Mouse (Mus musculus) hindbrain, postnatal 0 days (tissue): ENCODE data around the gene Gtpbp1. TPM values are rescaled to one million over a fixed set of nuclear protein-coding genes. Genes with fewer than 3 reads are reported as not detected.

Experiments used
- ATAC-seq: fragments of 200-750 bp; cut with Nextera tagmentation; 2 replicates; pipeline ENCODE4 v1.8.0; 2017; ENCODE audit warnings: mild to moderate bottlenecking, moderate TSS enrichment, moderate library complexity
- DNase-seq: peaks from one replicate; pipeline ENCODE4 v3.0.0-alpha.2; 2015; ENCODE audit warnings: low spot score
- H3K27ac ChIP-seq: fragments of 300-500 bp; sonication (generic); 2 replicates; pipeline ENCODE4 v1.5.1; 2014; ENCODE audit warnings: mild to moderate bottlenecking
- H3K27me3 ChIP-seq: fragments of 300-500 bp; sonication (generic); 2 replicates; pipeline ENCODE4 v1.6.1; 2014; ENCODE audit warnings: low read length, mixed read lengths; ENCODE audit not compliant: insufficient read depth
- H3K36me3 ChIP-seq: fragments of 300-500 bp; sonication (generic); 2 replicates; pipeline ENCODE4 v1.6.1; 2014; ENCODE audit warnings: low read length, mixed read lengths; ENCODE audit not compliant: insufficient read depth
- H3K4me1 ChIP-seq: fragments of 300-500 bp; sonication (generic); 2 replicates; pipeline ENCODE4 v1.6.1; 2014; ENCODE audit warnings: antibody characterized with exemption, low read length, mixed read lengths; ENCODE audit not compliant: insufficient read depth
- H3K4me2 ChIP-seq: fragments of 300-500 bp; sonication (generic); 2 replicates; pipeline ENCODE4 v1.6.1; 2014; ENCODE audit warnings: low read depth, mild to moderate bottlenecking, low read length, moderate library complexity, mixed read lengths
- H3K4me3 ChIP-seq: fragments of 300-500 bp; sonication (generic); 2 replicates; pipeline ENCODE4 v1.5.1; 2014; ENCODE audit warnings: low read length
- H3K9ac ChIP-seq: fragments of 300-500 bp; sonication (generic); replicated peaks from 2 replicates; pipeline ENCODE4 v1.6.1; 2014; ENCODE audit warnings: mild to moderate bottlenecking, low read length, moderate library complexity, mixed read lengths
- H3K9me3 ChIP-seq: fragments of 300-500 bp; sonication (generic); 2 replicates; pipeline ENCODE4 v1.6.1; 2016; ENCODE audit warnings: low read length, mixed read lengths
- CTCF ChIP-seq: IDR thresholded peaks from 2 replicates; pipeline ENCODE4 v1.5.1; 2016; ENCODE audit warnings: antibody characterized with exemption, control low read depth, low read depth
- WGBS: fragments of 180-500 bp; shearing (Covaris S2); extraction: QIAGEN DNeasy Blood & Tissue Kit; methylation state at CpG from one replicate; pipeline ENCODE4 v1.1.7; 2014; 5-methylcytosine and 5-hydroxymethylcytosine counted together
- polyA plus RNA-seq: library from polyadenylated mRNA; unstranded; fragments of >200 nt; fragmentation: Nextera tagmentation; extraction: Ambion mirVana; gene quantifications from 2 replicates; pipeline ENCODE4 v1.2.1, GENCODE M21; 2015
- total RNA-seq: library from RNA; depleted of rRNA; stranded (reverse); fragments of >200 nt; gene quantifications from 2 replicates; pipeline ENCODE4 v1.2.3, GENCODE M21; 2014; rRNA removed

Gene Gtpbp1
- total RNA-seq (88.2 and 91.7 TPM in 2 replicates), polyA plus RNA-seq (36.7 and 38.3 TPM in 2 replicates)

DNA sequence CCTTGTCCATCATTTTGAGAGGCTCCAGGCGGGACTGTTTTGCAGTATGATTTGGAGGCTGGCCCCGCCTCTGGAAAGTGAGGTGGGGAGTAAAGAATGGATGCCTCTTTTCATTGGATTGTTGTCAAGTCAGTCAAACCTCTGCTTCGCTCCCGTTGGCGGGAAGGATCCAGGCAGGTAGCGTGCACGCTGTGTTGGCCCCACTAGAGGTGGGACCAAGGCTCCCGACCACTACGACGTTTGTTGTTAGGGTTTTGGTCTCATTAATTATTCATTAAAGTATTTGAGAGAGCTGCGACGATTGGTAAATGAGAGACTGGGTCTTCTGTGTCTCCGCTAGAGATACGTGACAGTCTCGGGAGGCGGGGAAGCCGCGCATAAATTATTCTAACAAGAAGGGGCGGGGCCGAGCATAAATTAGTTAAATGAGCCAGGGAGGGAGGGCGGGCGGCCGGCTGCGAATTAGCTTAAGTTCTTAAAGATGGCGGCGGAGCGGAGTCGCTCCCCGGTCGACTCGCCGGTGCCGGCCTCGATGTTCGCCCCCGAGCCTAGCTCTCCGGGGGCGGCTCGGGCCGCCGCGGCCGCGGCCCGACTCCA, at the start of gene Gtpbp1:
Gene Gtpbp1, plus strand, starts transcription at position 420 of the 597 bp plus-strand sequence.
- no peaks in the 10 kb centered on the region for H3K36me3 ChIP-seq
- DNase-seq (peak; percentile 100), ATAC-seq (peak; percentile 98)
- H3K27ac ChIP-seq, result peak within 1 kb of the TSS; percentile 88
- H3K4me1 ChIP-seq, result peaks cover 13% of the 10 kb centered on the region
- peak within 1 kb of the TSS; percentile 84 for H3K9ac ChIP-seq
- no peaks in the 10 kb centered on the region for H3K9me3 ChIP-seq
- H3K4me2 ChIP-seq, result peak within 1 kb of the TSS; percentile 99
- H3K27me3 ChIP-seq, result no peaks in the 10 kb centered on the region
- peak within 1 kb of the TSS; percentile 83 for H3K4me3 ChIP-seq
- TF ChIP-seq CTCF, result no peak
- WGBS, result under 1% methylated on average over 45 of the region's 45 CpGs

- no peak overlapping the region for H3K9ac ChIP-seq
- no peaks in the 10 kb centered on the region for H3K4me1 ChIP-seq
- ATAC-seq (no peak), DNase-seq (no peak)
- TF ChIP-seq CTCF, result no peak
- no peaks in the 10 kb centered on the region for H3K27me3 ChIP-seq
- peaks cover 21% of the 10 kb centered on the region for H3K36me3 ChIP-seq
- H3K4me3 ChIP-seq, result no peak overlapping the region
- no peak overlapping the region for H3K27ac ChIP-seq
- 74% methylated on average over 12 of the region's 12 CpGs for WGBS
- no peaks in the 10 kb centered on the region for H3K9me3 ChIP-seq
- H3K4me2 ChIP-seq, result no peak overlapping the region
These were observed 49.4 kb upstream of the Gtpbp1 start for GRCm38 (mm10) chr15:79641135-79641817.

DNA sequence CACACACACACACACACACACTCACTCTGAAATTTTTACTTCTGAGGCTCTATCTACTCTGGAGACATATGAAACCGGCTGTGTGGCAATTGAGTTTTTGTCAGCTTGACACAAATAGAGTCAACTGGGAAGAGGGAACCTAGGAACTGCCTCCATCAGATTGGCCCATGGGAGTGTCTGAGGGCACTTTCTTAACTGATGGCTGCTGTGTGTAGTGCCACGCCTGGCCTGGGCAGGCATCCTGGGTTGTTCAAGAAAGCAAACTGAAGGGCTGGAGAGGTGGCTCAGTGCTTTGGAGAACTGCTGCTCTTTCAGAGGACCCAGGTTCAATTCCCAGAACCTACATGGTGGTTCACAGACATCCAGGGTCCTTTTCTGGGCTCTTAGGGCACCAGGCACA, 45.2 kb upstream of the Gtpbp1 start:
- no peaks in the 10 kb centered on the region for H3K4me1 ChIP-seq
- no peak overlapping the region for H3K4me2 ChIP-seq
- peaks cover 23% of the 10 kb centered on the region for H3K36me3 ChIP-seq
- no peak overlapping the region for H3K9ac ChIP-seq
- DNase-seq, result no peak
- H3K27ac ChIP-seq, result no peak overlapping the region
- 85% methylated on average over 2 of the region's 2 CpGs for WGBS
- H3K4me3 ChIP-seq, result no peak overlapping the region
- no peaks in the 10 kb centered on the region for H3K9me3 ChIP-seq
- no peak for ATAC-seq
- TF ChIP-seq CTCF, result no peak
- H3K27me3 ChIP-seq, result no peaks in the 10 kb centered on the region

DNA sequence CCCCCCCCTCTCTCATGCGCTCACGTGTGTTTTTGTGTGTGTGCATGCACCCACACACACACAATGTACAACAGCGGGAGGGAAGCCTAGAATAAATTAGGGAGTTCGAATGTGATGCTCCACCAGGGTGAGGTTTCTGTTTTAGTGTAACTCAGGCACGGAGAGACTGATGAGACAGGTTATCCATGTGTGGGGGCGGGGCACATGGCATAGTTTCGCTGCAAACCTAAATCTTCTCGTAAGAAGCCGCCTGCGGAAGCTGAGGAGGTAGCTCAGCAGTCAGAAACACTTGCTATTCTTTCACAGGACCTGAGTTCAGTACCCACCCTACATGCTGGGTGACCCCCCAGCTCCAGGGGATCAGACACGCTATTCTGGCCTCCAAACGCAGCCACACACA, 42.5 kb upstream of the Gtpbp1 start:
- no peak overlapping the region for H3K9ac ChIP-seq
- H3K27ac ChIP-seq, result no peak overlapping the region
- no peak overlapping the region for H3K4me2 ChIP-seq
- no peaks in the 10 kb centered on the region for H3K27me3 ChIP-seq
- H3K4me1 ChIP-seq, result no peaks in the 10 kb centered on the region
- no peak for ATAC-seq
- no peak overlapping the region for H3K4me3 ChIP-seq
- H3K36me3 ChIP-seq, result peaks cover 13% of the 10 kb centered on the region
- H3K9me3 ChIP-seq, result no peaks in the 10 kb centered on the region
- no peak for DNase-seq
- TF ChIP-seq CTCF, result no peak
- WGBS, result 89% methylated on average over 12 of the region's 12 CpGs

- no peak overlapping the region for H3K27ac ChIP-seq
- H3K9me3 ChIP-seq, result no peaks in the 10 kb centered on the region
- TF ChIP-seq CTCF, result peak; percentile 75
- H3K27me3 ChIP-seq, result no peaks in the 10 kb centered on the region
- no peak overlapping the region for H3K4me2 ChIP-seq
- no peak overlapping the region for H3K4me3 ChIP-seq
- ATAC-seq, result peak; percentile 68; the same call in 1 of the 2 replicates
- H3K36me3 ChIP-seq, result peaks cover 13% of the 10 kb centered on the region; the same call in 1 of the 2 replicates
- H3K9ac ChIP-seq, result no peak overlapping the region
- H3K4me1 ChIP-seq, result no peaks in the 10 kb centered on the region
- DNase-seq, result peak; percentile 46
These were observed 40.1 kb upstream of the Gtpbp1 start for GRCm38 (mm10) chr15:79650569-79650968.

GRCm38 (mm10) chr15:79651481-79651880, 39.2 kb upstream of the Gtpbp1 start:
- peak; percentile 63 for TF ChIP-seq CTCF
- no peaks in the 10 kb centered on the region for H3K27me3 ChIP-seq
- no peaks in the 10 kb centered on the region for H3K9me3 ChIP-seq
- no peak overlapping the region for H3K27ac ChIP-seq
- no peak overlapping the region for H3K4me3 ChIP-seq
- H3K4me2 ChIP-seq, result no peak overlapping the region
- H3K9ac ChIP-seq, result no peak overlapping the region
- no peaks in the 10 kb centered on the region for H3K4me1 ChIP-seq
- peaks cover 13% of the 10 kb centered on the region; the same call in 1 of the 2 replicates for H3K36me3 ChIP-seq
- ATAC-seq (no peak), DNase-seq (peak; percentile 26)
- WGBS, result 82% methylated on average over 4 of the region's 4 CpGs

- Histone ChIP-seq H3K36me3 (no peaks in the 10 kb centered on the region), H3K9ac (no peak overlapping the region), H3K27me3 (no peaks in the 10 kb centered on the region), H3K4me1 (peaks cover 4% of the 10 kb centered on the region; the same call in 1 of the 2 replicates), H3K4me2 (no peak overlapping the region), H3K9me3 (no peaks in the 10 kb centered on the region), H3K4me3 (no peak overlapping the region), H3K27ac (no peak overlapping the region)
- no peak for TF ChIP-seq CTCF
- 73% methylated on average over 14 of the region's 14 CpGs for WGBS
- no peak for ATAC-seq
- DNase-seq, result no peak
These were observed 34.2 kb upstream of the Gtpbp1 start for GRCm38 (mm10) chr15:79656451-79656850.
